Mouse (Mus musculus): ENCODE results near the gene Foxe1. TPM values are rescaled to one million over a fixed set of nuclear protein-coding genes. Genes with fewer than 3 reads are reported as not detected.

Gene Foxe1
- polyA plus RNA-seq, 1 experiment from 2014 or later, result not detected

- Histone ChIP-seq H3K4me3 (replicated peaks; ENCODE audit: low read depth, low read length) (no peak overlapping the region), H3K4me1 (ENCODE audit: control insufficient read depth, insufficient read depth, low read length) (no peaks in the 10 kb centered on the region), H3K27me3 (ENCODE audit: control insufficient read depth, insufficient read depth, low read length) (peaks cover 16% of the 10 kb centered on the region; the same call in 1 of the 2 replicates), H3K36me3 (ENCODE audit: control insufficient read depth, insufficient read depth, low read length) (no peaks in the 10 kb centered on the region), H3K9me3 (ENCODE audit: control insufficient read depth, low read length) (no peaks in the 10 kb centered on the region), H3K4me2 (ENCODE audit: low read length) (no peak overlapping the region), H3K27ac (replicated peaks; ENCODE audit: low read depth, low read length) (no peak overlapping the region), H3K9ac (replicated peaks; ENCODE audit: low read length) (no peak overlapping the region)
- WGBS, result 47% methylated on average over 12 of the region's 12 CpGs
- DNase-seq (peak; percentile 62), ATAC-seq (ENCODE audit: low FRiP score, low TSS enrichment) (no peak)
Observed at GRCm38 (mm10) chr4:46356351-46357133, 13.1 kb downstream of the Foxe1 start.

GRCm38 (mm10) chr4:46359539-46360253 is 16.3 kb downstream of the Foxe1 start:
- Histone ChIP-seq H3K4me1 (ENCODE audit: control insufficient read depth, insufficient read depth, low read length) (no peaks in the 10 kb centered on the region), H3K36me3 (ENCODE audit: control insufficient read depth, insufficient read depth, low read length) (no peaks in the 10 kb centered on the region), H3K4me2 (ENCODE audit: low read length) (no peak overlapping the region), H3K9me3 (ENCODE audit: control insufficient read depth, low read length) (no peaks in the 10 kb centered on the region), H3K27ac (replicated peaks; ENCODE audit: low read depth, low read length) (no peak overlapping the region), H3K27me3 (ENCODE audit: control insufficient read depth, insufficient read depth, low read length) (0 out of 2 replicates have a peak, but pooled peaks cover 4% of the 10 kb centered on the region), H3K9ac (replicated peaks; ENCODE audit: low read length) (no peak overlapping the region), H3K4me3 (replicated peaks; ENCODE audit: low read depth, low read length) (no peak overlapping the region)
- ATAC-seq (ENCODE audit: low FRiP score, low TSS enrichment), result no peak
- WGBS, result 74% methylated on average over 12 of the region's 12 CpGs
- no peak for DNase-seq

- no peaks in the 10 kb centered on the region for H3K36me3 ChIP-seq (ENCODE audit: control insufficient read depth, insufficient read depth, low read length)
- no peak overlapping the region for H3K4me2 ChIP-seq (ENCODE audit: low read length)
- H3K4me1 ChIP-seq (ENCODE audit: control insufficient read depth, insufficient read depth, low read length), result no peaks in the 10 kb centered on the region
- DNase-seq (no peak), ATAC-seq (ENCODE audit: low FRiP score, low TSS enrichment) (no peak)
- no peak overlapping the region for H3K4me3 ChIP-seq (replicated peaks; ENCODE audit: low read depth, low read length)
- no peak overlapping the region for H3K27ac ChIP-seq (replicated peaks; ENCODE audit: low read depth, low read length)
- H3K9ac ChIP-seq (replicated peaks; ENCODE audit: low read length), result no peak overlapping the region
- no peaks in the 10 kb centered on the region for H3K9me3 ChIP-seq (ENCODE audit: control insufficient read depth, low read length)
- H3K27me3 ChIP-seq (ENCODE audit: control insufficient read depth, insufficient read depth, low read length), result no peaks in the 10 kb centered on the region
- WGBS, result 80% methylated on average over 5 of the region's 5 CpGs
Observed at GRCm38 (mm10) chr4:46361258-46361657, 17.8 kb downstream of the Foxe1 start.

GRCm38 (mm10) chr4:46364360-46364759 is 21.0 kb downstream of the Foxe1 start:
- H3K4me3 ChIP-seq (replicated peaks; ENCODE audit: low read depth, low read length), result no peak overlapping the region
- no peak overlapping the region for H3K27ac ChIP-seq (replicated peaks; ENCODE audit: low read depth, low read length)
- DNase-seq (no peak), ATAC-seq (ENCODE audit: low FRiP score, low TSS enrichment) (no peak)
- H3K9me3 ChIP-seq (ENCODE audit: control insufficient read depth, low read length), result no peaks in the 10 kb centered on the region
- 83% methylated on average over 2 of the region's 2 CpGs for WGBS
- no peaks in the 10 kb centered on the region for H3K36me3 ChIP-seq (ENCODE audit: control insufficient read depth, insufficient read depth, low read length)
- no peak overlapping the region for H3K4me2 ChIP-seq (ENCODE audit: low read length)
- H3K9ac ChIP-seq (replicated peaks; ENCODE audit: low read length), result no peak overlapping the region
- no peaks in the 10 kb centered on the region for H3K4me1 ChIP-seq (ENCODE audit: control insufficient read depth, insufficient read depth, low read length)
- no peaks in the 10 kb centered on the region for H3K27me3 ChIP-seq (ENCODE audit: control insufficient read depth, insufficient read depth, low read length)

GRCm38 (mm10) chr4:46367487-46367959 is 24.1 kb downstream of the Foxe1 start:
- H3K9ac ChIP-seq (replicated peaks; ENCODE audit: low read length), result no peak overlapping the region
- DNase-seq (peak; percentile 33), ATAC-seq (ENCODE audit: low FRiP score, low TSS enrichment) (no peak)
- no peaks in the 10 kb centered on the region for H3K4me1 ChIP-seq (ENCODE audit: control insufficient read depth, insufficient read depth, low read length)
- H3K4me2 ChIP-seq (ENCODE audit: low read length), result peak overlapping the region; percentile 17; the same call in 1 of the 2 replicates
- H3K9me3 ChIP-seq (ENCODE audit: control insufficient read depth, low read length), result no peaks in the 10 kb centered on the region
- no peaks in the 10 kb centered on the region for H3K27me3 ChIP-seq (ENCODE audit: control insufficient read depth, insufficient read depth, low read length)
- H3K4me3 ChIP-seq (replicated peaks; ENCODE audit: low read depth, low read length), result no peak overlapping the region
- no peak overlapping the region for H3K27ac ChIP-seq (replicated peaks; ENCODE audit: low read depth, low read length)
- no peaks in the 10 kb centered on the region for H3K36me3 ChIP-seq (ENCODE audit: control insufficient read depth, insufficient read depth, low read length)
- 7% methylated on average over 12 of the region's 12 CpGs for WGBS

GRCm38 (mm10) chr4:46369070-46369469 is 25.7 kb downstream of the Foxe1 start:
- Histone ChIP-seq H3K27me3 (ENCODE audit: control insufficient read depth, insufficient read depth, low read length) (no peaks in the 10 kb centered on the region), H3K9ac (replicated peaks; ENCODE audit: low read length) (no peak overlapping the region), H3K4me1 (ENCODE audit: control insufficient read depth, insufficient read depth, low read length) (no peaks in the 10 kb centered on the region), H3K4me2 (ENCODE audit: low read length) (no peak overlapping the region), H3K9me3 (ENCODE audit: control insufficient read depth, low read length) (no peaks in the 10 kb centered on the region), H3K4me3 (replicated peaks; ENCODE audit: low read depth, low read length) (no peak overlapping the region), H3K27ac (replicated peaks; ENCODE audit: low read depth, low read length) (no peak overlapping the region), H3K36me3 (ENCODE audit: control insufficient read depth, insufficient read depth, low read length) (no peaks in the 10 kb centered on the region)
- DNase-seq, result no peak
- 60% methylated on average over 4 of the region's 4 CpGs for WGBS
- ATAC-seq (ENCODE audit: low FRiP score, low TSS enrichment), result no peak

GRCm38 (mm10) chr4:46370406-46370805 is 27.0 kb downstream of the Foxe1 start:
- ATAC-seq (ENCODE audit: low FRiP score, low TSS enrichment), result no peak
- Histone ChIP-seq H3K4me3 (replicated peaks; ENCODE audit: low read depth, low read length) (no peak overlapping the region), H3K4me2 (ENCODE audit: low read length) (no peak overlapping the region), H3K4me1 (ENCODE audit: control insufficient read depth, insufficient read depth, low read length) (no peaks in the 10 kb centered on the region), H3K9me3 (ENCODE audit: control insufficient read depth, low read length) (no peaks in the 10 kb centered on the region), H3K9ac (replicated peaks; ENCODE audit: low read length) (no peak overlapping the region), H3K36me3 (ENCODE audit: control insufficient read depth, insufficient read depth, low read length) (no peaks in the 10 kb centered on the region), H3K27me3 (ENCODE audit: control insufficient read depth, insufficient read depth, low read length) (no peaks in the 10 kb centered on the region), H3K27ac (replicated peaks; ENCODE audit: low read depth, low read length) (no peak overlapping the region)
- 55% methylated on average over 6 of the region's 6 CpGs for WGBS
- DNase-seq, result no peak

GRCm38 (mm10) chr4:46371030-46371429 is 27.6 kb downstream of the Foxe1 start:
- ATAC-seq (ENCODE audit: low FRiP score, low TSS enrichment), result peak; percentile 48; the same call in 1 of the 2 replicates
- DNase-seq, result peak; percentile 73
- 3% methylated on average over 19 of the region's 19 CpGs for WGBS
- Histone ChIP-seq H3K4me3 (replicated peaks; ENCODE audit: low read depth, low read length) (no peak overlapping the region), H3K9me3 (ENCODE audit: control insufficient read depth, low read length) (no peaks in the 10 kb centered on the region), H3K4me2 (ENCODE audit: low read length) (peak overlapping the region; percentile 33; the same call in 1 of the 2 replicates), H3K27ac (replicated peaks; ENCODE audit: low read depth, low read length) (no peak overlapping the region), H3K36me3 (ENCODE audit: control insufficient read depth, insufficient read depth, low read length) (no peaks in the 10 kb centered on the region), H3K9ac (replicated peaks; ENCODE audit: low read length) (0 out of 2 replicates have a peak overlapping the region, but pooled peaks have one; percentile 30), H3K27me3 (ENCODE audit: control insufficient read depth, insufficient read depth, low read length) (no peaks in the 10 kb centered on the region), H3K4me1 (ENCODE audit: control insufficient read depth, insufficient read depth, low read length) (no peaks in the 10 kb centered on the region)

Data from midbrain, embryonic 14.5 days (tissue).